Mouse (Mus musculus): ENCODE measurements at regions not wholly inside any gene's neighbourhood (a gene's known extent, or its start where the extent isn't known, plus 50 kb on each side); places are given as distances from the start of the nearest gene placed in this dataset.

GRCm38 (mm10) chr8:90192856-90193255, 155.3 kb downstream of the Tox3 start:
- DNase-seq (ENCODE audit: low spot score in 2 of 2): no peak

DNA sequence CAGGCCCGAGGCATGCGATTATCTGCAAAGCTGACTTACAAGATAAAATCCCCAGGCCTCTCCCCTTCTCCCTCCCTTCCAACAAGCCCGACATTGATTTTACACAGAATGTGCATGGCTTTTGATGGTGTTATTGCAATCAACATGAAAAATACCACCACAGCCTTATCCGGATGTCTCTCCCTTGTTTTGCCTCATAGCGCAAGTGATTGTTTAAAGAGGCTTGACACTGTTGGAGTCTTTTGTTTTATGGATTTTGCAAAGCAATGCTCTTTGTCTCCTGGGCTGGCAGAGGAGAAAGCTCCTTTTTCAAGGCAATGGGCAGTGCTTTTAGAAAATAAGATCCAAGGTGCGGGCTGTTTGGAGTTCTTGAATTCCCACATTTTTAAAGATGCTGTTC, 165.3 kb downstream of the Tox3 start:
- DNase-seq (ENCODE audit: low spot score in 2 of 2): no peak

GRCm38 (mm10) chr8:90176771-90177170, 171.4 kb downstream of the Tox3 start:
- no peak for DNase-seq (ENCODE audit: low spot score in 2 of 2)

DNA sequence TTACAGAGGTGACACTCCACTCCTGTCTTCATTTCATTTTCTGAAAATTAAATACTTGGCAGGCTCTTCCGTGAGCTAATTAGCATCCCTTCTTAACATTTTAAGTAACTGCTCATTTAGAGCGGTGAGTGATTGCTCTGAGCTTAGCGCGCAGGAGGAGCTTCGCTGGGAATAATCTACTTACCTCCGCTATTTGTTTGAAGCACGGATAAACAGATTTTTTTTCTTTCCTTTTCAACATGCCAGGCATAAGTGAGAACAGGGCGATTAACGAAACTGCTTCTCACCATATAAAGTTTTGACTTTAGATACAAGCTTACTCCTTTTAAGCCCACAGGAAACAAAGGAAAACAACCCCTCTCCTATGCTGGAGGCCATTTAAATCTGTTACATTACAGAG, 171.8 kb downstream of the Tox3 start:
- DNase-seq (ENCODE audit: low spot score in 2 of 2): no peak

- DNase-seq (ENCODE audit: low spot score in 2 of 2): no peak
These were observed 181.5 kb downstream of the Tox3 start for GRCm38 (mm10) chr8:90166639-90167038.

DNA sequence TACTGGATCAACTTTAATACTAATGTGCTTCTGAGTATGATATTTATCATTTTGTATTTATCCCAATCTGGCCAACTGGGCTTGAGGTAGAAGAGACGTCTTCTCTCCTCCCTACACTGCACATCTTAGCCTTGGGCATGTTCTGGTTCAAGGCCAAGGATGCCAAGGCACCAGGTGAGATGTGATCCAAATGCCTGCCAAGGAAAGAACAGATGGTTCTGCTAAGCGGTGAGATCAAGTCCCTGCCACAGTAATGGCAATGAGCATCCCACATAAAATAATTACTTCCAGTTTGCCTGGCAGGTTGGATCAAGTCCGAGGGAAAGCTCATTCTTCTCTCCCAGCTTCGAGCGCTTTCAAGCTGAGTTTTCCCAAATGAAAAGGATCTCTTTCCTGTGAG, 196.7 kb downstream of the Tox3 start:
- DNase-seq (ENCODE audit: low spot score in 2 of 2): no peak

GRCm38 (mm10) chr8:90149903-90150302, 198.2 kb downstream of the Tox3 start:
- DNase-seq (ENCODE audit: low spot score in 2 of 2): no peak

GRCm38 (mm10) chr8:90134626-90135025, 213.5 kb downstream of the Tox3 start:
- no peak for DNase-seq (ENCODE audit: low spot score in 2 of 2)

- DNase-seq (ENCODE audit: low spot score in 2 of 2): no peak
These were observed 217.4 kb downstream of the Tox3 start for GRCm38 (mm10) chr8:90130704-90131267.

GRCm38 (mm10) chr8:90125426-90125825, 222.7 kb downstream of the Tox3 start:
- no peak for DNase-seq (ENCODE audit: low spot score in 2 of 2)

DNA sequence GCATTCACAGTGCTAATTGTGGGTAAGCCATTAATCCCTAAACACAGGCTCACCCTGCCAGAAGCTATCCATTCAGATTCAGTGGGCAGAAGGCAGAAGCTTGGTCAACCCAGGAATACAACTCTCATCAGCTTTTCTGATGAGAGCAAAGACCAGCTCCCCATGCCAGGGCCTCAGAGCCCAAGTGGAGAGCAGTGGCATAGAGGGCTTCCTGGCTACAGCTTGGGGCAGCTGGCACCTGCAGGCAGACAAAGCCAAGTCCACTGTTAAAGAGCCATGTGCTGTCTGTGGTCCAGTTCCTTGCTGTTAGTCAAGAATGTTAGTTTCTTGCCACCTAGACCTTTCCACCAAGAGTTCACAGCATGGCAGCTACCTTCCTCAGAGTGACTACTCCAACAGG, 225.0 kb downstream of the Tox3 start:
- no peak for DNase-seq (ENCODE audit: low spot score in 2 of 2)

GRCm38 (mm10) chr8:90121935-90122334, 226.2 kb downstream of the Tox3 start:
- DNase-seq (ENCODE audit: low spot score in 2 of 2): no peak

- no peak for DNase-seq (ENCODE audit: low spot score in 2 of 2)
These were observed 227.1 kb downstream of the Tox3 start for GRCm38 (mm10) chr8:90121017-90121416.

- no peak for DNase-seq (ENCODE audit: low spot score in 2 of 2)
These were observed 232.7 kb downstream of the Tox3 start for GRCm38 (mm10) chr8:90115436-90115835.

- DNase-seq (ENCODE audit: low spot score in 2 of 2): no peak
These were observed 247.6 kb downstream of the Tox3 start for GRCm38 (mm10) chr8:90100509-90100908.

DNA sequence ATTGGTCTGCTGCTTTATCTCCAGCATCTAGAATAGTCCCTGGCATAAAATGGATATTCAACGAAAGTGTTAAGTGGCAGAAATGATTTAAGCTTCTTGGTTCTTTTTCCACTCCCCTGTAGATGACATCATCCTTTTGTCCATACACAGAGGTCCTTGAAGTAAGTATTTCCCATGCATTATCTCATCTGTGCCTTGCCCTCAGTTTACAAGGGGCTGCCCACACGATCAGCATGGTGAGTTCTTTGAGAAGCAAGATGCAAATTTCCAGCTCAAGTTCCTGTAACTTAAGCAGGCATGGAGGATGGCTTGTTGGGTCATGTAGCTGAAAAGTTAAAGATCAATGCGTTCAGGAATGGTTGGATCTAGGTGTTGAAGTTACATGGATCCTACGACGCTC, 265.5 kb downstream of the Tox3 start:
- DNase-seq (ENCODE audit: low spot score in 2 of 2): no peak

- no peak for DNase-seq (ENCODE audit: low spot score in 2 of 2)
These were observed 271.8 kb downstream of the Tox3 start for GRCm38 (mm10) chr8:90076381-90076780.

DNA sequence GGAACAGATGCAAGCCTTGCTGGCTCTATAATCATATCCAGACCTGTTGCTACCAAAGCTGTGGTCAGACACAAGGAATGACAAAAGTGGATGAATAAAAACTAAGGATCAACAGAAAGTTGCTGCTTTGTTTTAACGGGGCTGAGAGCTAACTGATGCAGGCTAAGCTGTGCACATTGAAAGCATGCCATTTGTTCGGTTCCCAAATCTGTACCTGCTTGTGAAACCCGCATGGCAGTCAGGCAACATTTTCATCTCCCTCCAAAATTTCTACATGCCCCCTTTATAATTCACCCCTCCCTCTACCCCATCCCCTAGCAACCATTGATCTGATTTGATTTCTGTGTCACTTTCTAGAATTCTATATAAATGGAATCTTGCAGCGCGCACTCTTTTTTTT, 272.3 kb downstream of the Tox3 start:
- no peak for DNase-seq (ENCODE audit: low spot score in 2 of 2)

- DNase-seq (ENCODE audit: low spot score in 2 of 2): no peak
These were observed 278.1 kb downstream of the Tox3 start for GRCm38 (mm10) chr8:90070006-90070405.

DNA sequence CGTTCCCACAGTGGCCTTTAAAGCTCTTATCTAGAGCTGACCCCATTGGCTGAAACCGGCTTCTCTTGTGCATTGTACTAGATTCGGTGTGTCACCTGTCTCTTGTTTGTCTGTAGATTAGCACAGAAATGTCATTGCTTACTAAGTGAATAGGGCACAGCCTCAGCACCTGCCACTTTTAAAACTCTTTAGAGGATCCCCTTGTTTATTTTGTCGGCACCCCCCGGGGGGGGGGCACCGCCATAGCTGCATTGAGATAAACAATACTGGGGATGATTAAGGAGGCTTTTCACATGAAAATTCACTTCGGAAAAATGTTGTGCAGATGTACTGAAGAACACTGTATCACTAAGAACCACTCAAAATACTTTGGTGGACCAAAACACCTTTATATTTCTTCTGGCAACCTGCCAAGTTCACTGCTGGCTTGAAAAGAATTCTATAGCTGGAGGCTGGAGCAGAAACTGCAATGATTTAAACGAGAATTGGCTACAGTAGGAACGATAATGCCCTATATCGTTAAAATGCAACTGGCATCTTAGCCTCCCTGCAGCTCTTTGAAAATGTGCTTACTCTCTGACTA, 278.6 kb downstream of the Tox3 start:
- DNase-seq (ENCODE audit: low spot score in 2 of 2): no peak

GRCm38 (mm10) chr8:90068441-90068840, 279.7 kb downstream of the Tox3 start:
- no peak for DNase-seq (ENCODE audit: low spot score in 2 of 2)

- no peak for DNase-seq (ENCODE audit: low spot score in 2 of 2)
These were observed 283.8 kb downstream of the Tox3 start for GRCm38 (mm10) chr8:90064381-90064780.

DNA sequence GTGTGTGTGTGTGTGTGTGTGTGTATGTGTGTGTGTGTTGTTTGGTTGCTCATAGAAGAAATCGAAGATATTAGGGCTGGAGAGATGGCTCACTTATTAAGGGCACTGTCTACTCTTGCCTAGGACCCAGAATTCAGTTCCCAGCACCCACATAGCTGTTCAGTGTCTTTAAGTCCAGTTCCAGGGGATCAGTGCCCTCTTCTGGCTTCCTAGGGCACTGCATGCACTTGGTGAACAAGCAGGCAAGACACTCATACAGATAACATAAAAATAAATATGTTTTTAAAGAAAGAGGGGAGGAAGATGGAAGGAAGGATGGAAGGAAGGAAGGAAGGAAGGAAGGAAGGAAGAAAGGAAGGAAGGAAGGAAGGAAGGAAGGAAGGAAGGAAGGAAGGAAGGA, 284.9 kb downstream of the Tox3 start:
- DNase-seq (ENCODE audit: low spot score in 2 of 2): no peak

- DNase-seq (ENCODE audit: low spot score in 2 of 2): no peak
These were observed 289.4 kb downstream of the Tox3 start for GRCm38 (mm10) chr8:90058631-90059166.

Measured in frontal cortex, postnatal 10 days (tissue).